In the genomic region with DNA sequence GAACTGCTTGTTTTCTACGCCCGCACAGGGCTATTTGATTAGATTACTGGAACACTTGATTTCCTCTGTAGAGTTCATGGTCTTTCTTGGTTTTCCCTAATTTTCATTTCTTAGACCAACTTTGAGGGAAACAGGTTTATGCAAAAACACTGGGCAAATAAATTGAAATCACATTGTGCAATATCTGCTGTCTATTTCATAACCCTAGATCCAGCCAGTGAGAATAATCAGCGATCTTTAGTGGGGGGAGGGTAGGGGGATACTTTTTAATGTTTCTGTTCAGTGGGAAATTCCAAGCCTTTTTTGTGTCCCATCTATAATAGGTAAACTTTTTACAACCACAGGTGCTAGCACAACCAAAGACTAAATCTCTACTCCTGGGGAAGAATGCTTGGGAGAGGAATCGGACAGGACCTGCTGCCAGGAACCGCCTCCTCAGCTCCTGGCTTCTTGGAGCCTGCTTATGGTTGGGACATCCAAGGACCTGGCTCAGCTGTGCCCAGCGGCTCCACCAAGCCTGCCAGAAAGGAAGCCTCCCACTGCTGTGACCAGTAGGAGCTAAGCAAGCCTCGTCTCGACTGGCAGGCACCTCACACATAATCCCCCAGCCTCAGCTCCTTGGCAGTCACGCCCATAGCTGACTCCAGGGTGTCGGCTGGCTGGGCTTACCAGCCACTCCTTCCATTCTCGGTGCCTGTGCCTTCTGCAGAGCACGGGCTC, we compare ENCODE assay signal across 9 mouse cellular contexts.
DNase-seq lines count a peak whose midpoint lies in the region; ATAC-seq lines count a peak whose summit lies in the region.
"Had no signal": no experiment of that assay in that cellular context is flagged by ENCODE, and none has a peak within 500 bp of the region (broad histone marks: within the 10 kb centered on the region; RNA-seq: fewer than 3 reads in every experiment).

No protein-coding gene starts in this region.

- DNase-seq in heart, adult 11 months, result peak; percentile 98
- DNase-seq in adipocyte (ENCODE audit: low spot score), result peak; percentile 88
- DNase-seq in gastrocnemius, adult 18-20 months (ENCODE audit: low spot score), result peak; percentile 81
- DNase-seq in lung, adult 18-20 months, result peak; percentile 74 to 82
- DNase-seq in spleen, adult 12 weeks (ENCODE audit: low spot score), result no peak
- no peak for DNase-seq in thymus, postnatal 14 days

- H3K4me3 ChIP-seq in heart, embryonic 11.5 days (ENCODE audit: low read depth, low read length), result no peak overlapping the region

- WGBS in heart, embryonic 11.5 days (ENCODE audit: insufficient replicate concordance), result 41% methylated on average over 12 of the region's 12 CpGs

- H3K9ac ChIP-seq in heart, embryonic 11.5 days (ENCODE audit: low read depth, low read length), result no peak overlapping the region

- H3K27ac ChIP-seq in heart, embryonic 11.5 days (ENCODE audit: low read depth, low read length), result no peak overlapping the region
- H3K27ac ChIP-seq: kidney, postnatal 0 days had no signal

- H3K36me3 ChIP-seq in heart, embryonic 11.5 days (ENCODE audit: control insufficient read depth, insufficient read depth, low read length), result no peaks in the 10 kb centered on the region

- H3K9me3 ChIP-seq in heart, embryonic 11.5 days (replicated peaks; ENCODE audit: control insufficient read depth, low read length), result no peaks in the 10 kb centered on the region

- no peak for ATAC-seq in heart, embryonic 11.5 days (replicated peaks; ENCODE audit: insufficient number of reproducible peaks, low FRiP score, low TSS enrichment)
- ATAC-seq in granulocyte monocyte progenitor cell, adult 5-6 weeks (replicated peaks; ENCODE audit: poor library complexity, severe bottlenecking), result no peak; the same call in 1 of the 2 replicates

- H3K27me3 ChIP-seq in heart, embryonic 11.5 days (ENCODE audit: control insufficient read depth, insufficient read depth, low read length), result no peaks in the 10 kb centered on the region

- peaks cover 3% of the 10 kb centered on the region; the same call in 1 of the 2 replicates for H3K4me1 ChIP-seq in heart, embryonic 11.5 days (ENCODE audit: control insufficient read depth, insufficient read depth, low read length)

- no peak overlapping the region; the same call in 1 of the 2 replicates for H3K4me2 ChIP-seq in heart, embryonic 11.5 days

Comparison
In these comparisons a context has a peak if more than half of its experiments do, and no peak if none do; other contexts are left out.
1. DNase-seq: peak in heart, adult 11 months (single experiment), adipocyte (single experiment), gastrocnemius, adult 18-20 months (single experiment) and lung, adult 18-20 months (2 of 2); none in spleen, adult 12 weeks (single experiment) and thymus, postnatal 14 days (single experiment).